Mouse (Mus musculus) splenic B cell, adult 2 months (primary cell): ENCODE results near the gene Inmt.
A peak's percentile ranks its signal among the peaks of the same experiment; 100 is the strongest.

Experiments
- DNase-seq: peaks from one replicate; pipeline ENCODE4 v3.0.0-alpha.2; 2011; ENCODE audit warnings: low read depth, low spot score
- H3K27me3 ChIP-seq: 2 replicates; pipeline ENCODE4 v1.6.1; 2012; ENCODE audit warnings: mild to moderate bottlenecking, low read length, moderate library complexity, mixed read lengths; ENCODE audit not compliant: control insufficient read depth, poor library complexity, insufficient read depth, severe bottlenecking
- H3K36me3 ChIP-seq: 2 replicates; pipeline ENCODE4 v1.6.1; 2012; ENCODE audit warnings: mild to moderate bottlenecking, low read length, moderate library complexity, mixed read lengths; ENCODE audit not compliant: control insufficient read depth, poor library complexity, insufficient read depth, severe bottlenecking

Inmt gene

DNA sequence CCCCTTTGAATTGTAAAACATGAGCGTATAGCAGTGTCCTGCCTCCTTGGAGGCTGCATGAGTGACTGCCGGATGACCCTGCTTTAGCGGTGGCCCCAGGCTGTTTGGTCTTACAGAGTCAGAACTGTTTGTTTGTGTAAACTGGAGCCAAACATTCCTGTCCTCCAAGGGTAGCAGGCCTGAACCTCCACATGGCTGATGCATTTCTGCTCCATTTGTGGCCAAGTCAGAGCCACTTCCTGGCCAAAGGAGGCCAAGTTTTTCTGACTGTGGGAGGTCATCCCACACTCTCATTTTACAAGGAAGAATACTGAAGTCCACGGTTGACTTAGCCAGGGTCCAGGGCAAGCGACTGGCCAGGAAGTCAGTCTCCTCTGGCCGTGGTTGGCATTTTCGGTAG lies 4.7 kb upstream of the Inmt start:
- H3K36me3 ChIP-seq: no peaks in the 10 kb centered on the region
- no peaks in the 10 kb centered on the region for H3K27me3 ChIP-seq
- DNase-seq: no peak

DNA sequence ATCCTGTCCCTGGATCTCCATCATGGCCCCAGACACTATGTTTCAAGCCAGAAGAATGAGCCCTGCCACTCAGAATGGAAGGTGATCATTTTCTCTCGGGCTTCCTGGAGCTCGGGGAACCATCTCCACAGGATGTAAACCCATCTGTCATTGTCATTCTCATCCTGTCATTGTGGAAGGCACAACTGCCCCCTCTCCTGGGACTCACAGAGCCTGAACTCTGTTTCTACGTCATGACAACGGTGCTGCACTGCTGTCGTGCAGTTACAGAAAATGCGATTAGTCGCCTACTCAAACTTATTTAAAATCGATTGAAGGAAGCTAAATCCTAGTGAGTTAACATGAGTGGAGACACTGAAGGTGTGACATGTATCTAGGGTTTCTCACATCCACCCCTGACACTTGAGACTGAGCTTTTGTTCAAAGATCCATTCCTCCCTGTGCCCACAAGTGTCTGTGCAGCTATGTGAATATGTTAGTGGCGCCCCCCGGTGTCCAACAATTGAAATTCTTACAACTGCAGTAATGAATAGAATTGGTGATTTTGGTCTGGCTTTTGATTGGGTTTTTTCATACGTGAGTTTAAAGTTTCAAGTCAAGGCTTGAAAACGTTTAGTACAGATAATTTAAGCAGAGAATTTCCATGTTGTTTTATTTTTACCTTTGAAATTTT lies 2.4 kb upstream of the Inmt start:
- H3K36me3 ChIP-seq: no peaks in the 10 kb centered on the region
- H3K27me3 ChIP-seq: no peaks in the 10 kb centered on the region
- DNase-seq: peak; percentile 24

DNA sequence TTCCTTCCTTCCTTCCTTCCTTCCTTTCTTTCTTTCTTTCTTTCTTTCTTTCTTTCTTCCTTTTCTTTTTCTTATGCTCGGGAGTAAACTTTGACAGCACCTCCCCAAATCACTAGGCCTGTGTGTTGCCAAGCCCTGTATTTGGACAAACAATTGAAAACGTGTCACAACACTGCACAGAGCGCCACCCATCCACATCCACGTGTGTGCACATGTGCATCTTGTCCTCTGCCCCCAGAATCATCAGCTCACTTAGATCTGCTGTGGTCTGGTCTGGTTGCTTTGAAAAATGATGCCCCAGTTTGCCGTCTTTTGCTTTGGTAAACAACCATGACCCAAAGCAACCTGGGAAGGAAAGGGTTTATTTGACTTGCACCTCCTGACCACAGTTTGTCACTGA lies 1.0 kb upstream of the Inmt start:
- H3K36me3 ChIP-seq: no peaks in the 10 kb centered on the region
- H3K27me3 ChIP-seq: no peaks in the 10 kb centered on the region
- no peak for DNase-seq

DNA sequence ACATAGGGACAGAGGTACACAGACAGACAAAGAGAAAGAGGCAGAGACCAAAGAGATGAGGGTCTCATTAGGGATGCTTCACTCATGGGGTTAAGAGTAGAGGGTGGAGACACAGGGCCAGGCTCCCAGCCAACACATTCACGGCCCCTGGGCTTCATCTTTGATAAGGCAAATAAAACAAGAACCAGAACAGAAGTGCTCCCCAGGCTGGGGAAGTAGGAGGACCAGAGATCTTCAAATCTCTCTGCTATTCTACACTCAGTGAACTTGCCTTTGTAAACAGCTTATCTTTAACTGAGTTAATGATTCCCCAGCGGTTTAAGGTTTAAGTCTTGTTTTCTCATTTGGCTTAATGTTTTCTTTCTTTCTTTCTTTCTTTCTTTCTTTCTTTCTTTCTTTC lies 613 bp upstream of the Inmt start:
- Histone ChIP-seq H3K36me3 (no peaks in the 10 kb centered on the region), H3K27me3 (no peaks in the 10 kb centered on the region)
- DNase-seq: no peak

DNA sequence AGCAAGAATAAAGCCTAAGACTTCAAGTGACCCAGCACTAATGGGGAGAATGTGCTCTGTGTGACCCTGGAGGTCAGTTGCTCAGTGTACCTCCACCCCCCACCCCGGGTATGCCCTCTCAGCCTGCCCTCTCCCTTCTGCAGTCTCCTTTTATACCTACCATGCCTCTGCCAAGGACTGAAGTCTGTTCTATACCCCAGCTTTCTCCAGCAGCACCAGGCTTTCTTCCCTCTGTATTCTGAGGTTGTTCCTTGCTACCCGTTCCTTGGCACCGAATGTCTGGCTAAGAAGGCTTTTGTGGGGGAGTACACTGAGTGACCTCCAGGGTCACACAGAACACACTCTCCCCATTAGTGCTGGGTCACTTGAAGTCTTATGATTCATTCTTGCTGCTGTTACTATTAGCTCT lies 898 bp downstream of the Inmt start:
- DNase-seq: no peak
- H3K36me3 ChIP-seq: no peaks in the 10 kb centered on the region
- no peaks in the 10 kb centered on the region for H3K27me3 ChIP-seq

DNA sequence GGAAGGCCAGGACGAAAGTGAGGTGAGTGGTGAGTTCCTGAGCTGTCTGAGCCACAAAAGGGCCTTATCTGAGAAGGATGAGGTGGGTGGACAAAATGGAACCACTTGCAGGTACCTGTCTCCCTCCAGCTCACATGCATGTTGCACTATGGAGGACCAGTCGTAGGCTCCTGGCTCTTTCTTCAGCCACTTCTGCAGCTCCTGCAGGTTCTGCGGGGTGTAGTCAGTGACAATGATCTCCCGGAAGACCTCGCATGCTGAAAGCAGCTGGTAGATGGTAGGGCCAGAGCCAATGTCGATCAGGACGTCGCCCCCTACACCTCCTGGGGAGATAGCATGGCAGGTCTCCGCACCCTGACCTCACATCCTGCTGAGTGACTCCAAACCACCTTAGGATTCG lies 1.7 kb downstream of the Inmt start:
- Histone ChIP-seq H3K27me3 (no peaks in the 10 kb centered on the region), H3K36me3 (no peaks in the 10 kb centered on the region)
- DNase-seq: no peak

DNA sequence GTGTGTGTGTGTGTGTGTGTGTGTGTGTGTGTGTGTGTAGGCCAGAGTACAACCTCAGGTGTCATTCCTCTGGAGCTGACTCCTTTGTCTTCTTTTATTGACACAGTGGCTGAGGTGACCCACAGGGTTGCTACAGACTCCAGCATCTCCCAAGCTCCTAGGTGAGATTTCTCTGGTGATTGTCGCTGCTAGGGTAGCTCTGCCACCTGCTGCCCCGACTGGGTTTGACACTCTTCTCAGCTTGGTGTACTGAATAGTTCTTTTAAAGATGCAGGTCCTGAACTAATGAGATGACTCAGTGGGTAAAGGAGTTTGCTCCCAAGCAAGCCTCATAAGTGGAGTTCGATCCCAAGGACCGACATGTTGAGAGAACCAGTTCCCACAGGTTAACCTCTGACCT lies 3.2 kb downstream of the Inmt start:
- no peaks in the 10 kb centered on the region for H3K36me3 ChIP-seq
- no peaks in the 10 kb centered on the region for H3K27me3 ChIP-seq
- DNase-seq: no peak

DNA sequence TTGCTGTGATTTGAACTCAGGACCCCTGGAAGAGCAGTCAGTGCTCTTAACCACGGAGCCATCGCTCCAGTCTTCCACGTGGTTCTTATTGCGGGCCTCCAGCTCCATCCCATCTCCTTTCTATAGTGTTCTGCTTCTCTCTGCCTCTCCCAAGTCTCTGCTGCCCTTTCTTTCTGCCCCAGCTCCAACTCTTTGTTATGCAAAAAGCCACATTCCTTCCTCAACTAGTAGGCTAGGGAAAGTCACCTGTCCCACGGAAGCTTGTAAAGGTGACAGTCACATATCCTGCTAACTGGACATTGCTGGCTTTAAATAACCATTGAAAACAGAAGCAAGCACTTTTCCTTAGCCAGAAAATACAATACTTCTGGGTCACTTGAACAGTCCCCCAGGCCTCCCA lies 5.0 kb downstream of the Inmt start:
- no peaks in the 10 kb centered on the region for H3K27me3 ChIP-seq
- DNase-seq: no peak
- H3K36me3 ChIP-seq: no peaks in the 10 kb centered on the region

DNA sequence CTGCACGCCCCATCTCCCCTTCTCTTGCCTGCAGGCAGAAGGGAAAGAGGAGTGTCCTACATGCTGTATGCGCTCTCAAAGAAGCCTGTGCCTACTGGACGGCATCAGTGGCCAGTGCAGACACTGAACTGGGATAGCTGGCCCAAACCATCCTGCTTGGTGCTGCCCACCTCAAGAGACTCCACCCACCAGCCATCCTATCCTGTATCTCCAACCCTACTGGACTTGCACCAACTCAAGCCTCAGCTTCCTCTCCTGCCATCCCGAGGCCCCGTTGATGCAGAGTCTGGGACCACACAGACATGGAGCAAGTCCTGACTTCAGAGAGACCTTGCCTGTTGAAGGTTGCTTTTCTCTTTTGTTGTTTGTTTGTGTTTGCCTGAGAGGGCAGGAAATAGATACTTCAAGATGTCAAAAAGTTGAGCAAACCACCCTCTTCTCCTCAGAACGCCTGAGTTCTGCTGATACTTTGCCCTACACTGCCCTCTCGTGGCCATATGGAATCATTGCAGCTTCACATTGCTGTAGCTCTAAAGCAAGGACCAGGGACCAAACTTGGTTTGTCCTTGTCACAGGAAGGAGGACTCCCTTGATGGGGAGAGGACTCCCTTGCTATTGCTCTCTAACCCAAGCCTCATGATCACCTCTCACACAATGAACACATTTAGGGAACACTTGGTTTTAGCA lies 7.9 kb downstream of the Inmt start:
- H3K27me3 ChIP-seq: no peaks in the 10 kb centered on the region
- H3K36me3 ChIP-seq: no peaks in the 10 kb centered on the region

DNA sequence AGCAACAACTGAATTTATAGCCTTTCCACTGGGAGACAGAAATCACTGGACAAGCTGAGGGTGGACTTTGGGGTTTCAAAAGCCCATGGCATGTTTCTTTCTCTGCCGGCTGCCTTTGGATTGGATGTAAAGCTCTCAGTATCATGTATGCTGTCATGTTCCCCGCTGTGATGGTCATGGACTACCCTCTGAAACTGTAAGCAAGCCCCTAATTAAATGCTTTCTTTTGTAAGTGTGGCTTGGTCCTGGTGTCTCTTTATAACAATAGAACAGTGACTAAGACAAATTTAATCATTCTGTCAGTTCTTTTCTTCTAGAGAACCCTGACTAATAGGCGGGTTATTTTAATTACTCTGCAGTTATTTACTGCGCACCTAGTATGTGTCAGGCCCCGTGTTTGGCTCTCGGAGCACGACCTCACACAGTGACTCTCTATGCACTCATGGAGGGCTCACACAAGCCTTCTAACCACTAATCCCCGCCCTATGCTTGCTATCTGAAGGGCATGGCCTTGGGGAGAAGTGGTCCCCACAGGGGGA lies 11.7 kb downstream of the Inmt start:
- H3K36me3 ChIP-seq: no peaks in the 10 kb centered on the region
- no peak for DNase-seq
- no peaks in the 10 kb centered on the region for H3K27me3 ChIP-seq

More for the DNA sequence above, 7.9 kb downstream of the Inmt start:
- DNase-seq: peak; percentile 80

DNA sequence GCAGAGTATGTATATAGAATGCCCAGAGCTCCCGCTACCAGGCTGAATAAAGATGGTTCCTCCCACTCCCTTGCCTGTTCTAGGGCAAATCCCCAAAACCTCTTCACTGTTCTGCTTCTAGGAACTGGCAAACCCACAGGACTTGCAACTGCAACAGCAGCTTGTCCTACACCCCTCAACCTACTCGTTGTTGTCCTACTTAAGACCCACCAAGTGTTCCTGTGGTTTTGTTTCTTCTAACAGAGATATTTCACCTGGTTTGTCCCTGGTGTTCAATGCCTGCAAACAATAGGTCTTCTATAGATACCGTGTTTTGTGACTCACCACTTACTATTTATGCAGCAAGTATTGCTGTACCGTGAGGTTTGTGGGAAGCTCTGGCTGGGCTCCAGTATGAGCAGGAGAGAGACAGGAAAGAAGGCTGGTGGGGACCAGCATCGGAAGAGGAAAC lies 13.5 kb downstream of the Inmt start:
- Histone ChIP-seq H3K36me3 (no peaks in the 10 kb centered on the region), H3K27me3 (no peaks in the 10 kb centered on the region)
- no peak for DNase-seq

DNA sequence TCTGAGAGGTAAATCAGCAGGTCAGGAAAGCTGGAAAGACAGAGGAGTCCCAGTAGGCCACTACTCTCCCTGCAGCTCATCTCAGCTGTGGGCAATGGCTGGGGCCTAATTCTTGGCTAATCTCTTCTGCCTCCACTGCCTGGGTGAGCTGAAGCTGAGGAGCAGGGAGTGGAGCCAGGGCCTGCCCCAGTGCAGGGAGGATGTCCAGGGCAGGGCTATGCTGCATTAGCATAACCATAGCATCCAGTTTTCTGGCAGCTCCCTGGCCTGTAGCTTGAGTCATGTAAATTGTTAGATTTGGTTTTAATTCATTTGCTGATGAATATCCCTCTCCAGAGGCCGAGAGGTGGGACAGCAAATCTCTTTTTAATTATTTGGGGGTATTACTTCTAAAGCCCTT lies 15.6 kb downstream of the Inmt start:
- Histone ChIP-seq H3K36me3 (no peaks in the 10 kb centered on the region), H3K27me3 (no peaks in the 10 kb centered on the region)
- no peak for DNase-seq

DNA sequence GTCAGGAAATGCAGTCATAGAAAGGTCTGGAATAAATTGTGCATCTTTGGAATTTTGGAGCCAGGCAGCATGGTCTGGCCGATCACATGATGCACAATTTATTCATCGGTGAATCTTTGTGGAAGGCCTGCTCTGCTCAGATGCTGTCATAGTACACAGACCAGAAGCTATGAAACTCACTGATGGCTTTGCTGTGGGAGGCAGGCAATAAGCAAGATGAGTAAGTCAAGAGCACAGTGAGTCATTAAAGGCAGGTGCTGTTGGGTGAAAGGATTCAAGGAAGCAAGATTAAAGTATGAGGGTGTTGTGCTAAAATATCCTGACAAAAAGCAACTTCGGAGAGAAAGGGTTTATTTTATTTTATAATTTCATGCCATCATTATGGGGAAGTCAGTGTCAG lies 22.6 kb downstream of the Inmt start:
- no peaks in the 10 kb centered on the region for H3K36me3 ChIP-seq
- DNase-seq: no peak

DNA sequence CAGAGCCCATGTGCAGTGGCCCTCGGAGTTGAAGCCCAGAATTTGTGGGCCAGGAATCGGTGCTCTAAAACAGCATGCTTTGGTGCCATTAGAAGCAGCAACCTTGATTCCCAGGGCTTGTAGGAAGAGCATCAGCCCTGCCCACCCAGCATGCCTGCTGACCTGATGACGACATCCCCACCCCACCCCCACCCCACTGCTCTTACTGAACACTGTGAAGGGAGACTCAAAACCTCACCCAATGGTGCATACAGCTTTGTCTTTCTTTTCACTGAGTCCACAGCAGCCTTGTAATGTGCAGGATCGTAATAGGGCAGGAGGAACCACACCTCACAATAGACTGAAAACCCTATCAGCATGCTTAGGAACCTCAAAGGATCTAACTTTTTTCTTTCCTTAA lies 28.7 kb downstream of the Inmt start:
- H3K36me3 ChIP-seq: no peaks in the 10 kb centered on the region
- H3K27me3 ChIP-seq: no peaks in the 10 kb centered on the region
- DNase-seq: no peak

More for the DNA sequence above, 22.6 kb downstream of the Inmt start:
- H3K27me3 ChIP-seq: no peaks in the 10 kb centered on the region

DNA sequence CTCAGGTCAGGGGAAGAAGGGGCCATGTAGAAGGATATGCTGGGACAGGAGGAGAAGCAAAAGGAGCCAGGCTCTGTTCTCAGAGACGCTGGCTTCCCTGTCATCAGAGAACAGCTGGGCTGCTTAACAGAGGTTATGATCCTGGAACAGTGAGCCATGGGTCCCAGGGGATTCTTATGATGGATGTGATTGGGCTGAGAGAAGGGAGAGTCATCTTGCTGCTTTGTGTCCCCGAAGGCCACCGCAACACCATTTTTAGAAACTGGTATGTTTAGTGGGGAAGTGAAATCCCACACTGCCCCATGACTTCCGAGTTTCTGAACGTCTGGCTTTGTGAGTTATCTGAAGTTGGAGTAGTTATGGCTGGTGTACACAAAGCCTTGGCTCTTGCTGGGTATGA lies 29.6 kb downstream of the Inmt start:
- DNase-seq: peak; percentile 16
- Histone ChIP-seq H3K27me3 (no peaks in the 10 kb centered on the region), H3K36me3 (no peaks in the 10 kb centered on the region)
